Mouse (Mus musculus): ENCODE measurements around the gene Gm10058.
"Not testable (repeated sequence)": the region's sequence is repeated elsewhere in the genome, so short reads cannot be mapped to it uniquely, and the experiment has no call there.

Gm10058 gene

GRCm38 (mm10) chrX:27946785-27947184 lies at the start of gene Gm10058:
Gm10058 (minus strand) TSS chrX:27946885.
- not testable (repeated sequence) for DNase-seq (ENCODE audit: low spot score)

Measured in ovary, postnatal 14 days (tissue).